Mouse (Mus musculus): Measurements from ENCODE around the gene Serpina11.

DNA sequence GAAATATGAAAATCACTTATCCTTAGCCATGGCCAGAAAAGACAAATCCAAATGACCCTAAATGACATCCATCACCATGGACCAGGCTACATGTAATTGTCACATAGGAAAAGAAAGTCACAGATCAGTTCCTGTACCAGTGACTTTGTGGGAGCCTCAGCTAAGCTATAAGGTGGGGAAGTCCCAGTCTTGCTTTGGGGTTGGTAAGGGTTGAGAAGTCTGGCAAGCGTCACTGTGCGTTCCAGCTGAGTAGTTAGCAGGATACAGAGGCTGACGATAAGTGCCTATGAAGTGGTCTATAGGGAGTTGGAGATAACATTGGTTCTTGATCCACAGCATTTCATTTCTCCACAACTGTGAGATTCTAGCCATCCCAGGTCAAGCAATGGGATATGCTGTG lies 25.5 kb upstream of the Serpina11 start:
- no peak for TF ChIP-seq USF1 (IDR thresholded peaks at IDR 0.05; ENCODE audit: low read depth)
- TF ChIP-seq MAX (IDR thresholded peaks at IDR 0.05), result no peak
- no peak for TF ChIP-seq CTCF (IDR thresholded peaks at IDR 0.05; ENCODE audit: control insufficient read depth, insufficient read depth, insufficient read length)
- TF ChIP-seq MYOG (IDR thresholded peaks at IDR 0.05; ENCODE audit: control insufficient read depth, extremely low read depth, insufficient read length), result no peak
- no peak for TF ChIP-seq FOSL1 (IDR thresholded peaks at IDR 0.05; ENCODE audit: insufficient read depth, low read length, poor library complexity, severe bottlenecking)
- no peak for TF ChIP-seq CEBPB (IDR thresholded peaks at IDR 0.05; ENCODE audit: low read depth)
- no peak for TF ChIP-seq MYOD1 (IDR thresholded peaks at IDR 0.05; ENCODE audit: control insufficient read depth, insufficient read length, low read depth)
